Mouse (Mus musculus): ENCODE results near the gene Gm8909. TPM values are rescaled to one million over a fixed set of nuclear protein-coding genes. Genes with fewer than 3 reads are reported as not detected.
"Not testable (repeated sequence)": the region's sequence is repeated elsewhere in the genome, so short reads cannot be mapped to it uniquely, and the experiment has no call there.

The Gm8909 gene
- polyA plus RNA-seq, 1 experiment, result 0.15 TPM

- Histone ChIP-seq H3K27ac (ENCODE audit: insufficient read depth, low read length) (no peak overlapping the region), H3K27me3 (ENCODE audit: control insufficient read depth, insufficient read depth, low read length) (no peaks in the 10 kb centered on the region), H3K4me3 (ENCODE audit: extremely low read depth, insufficient read depth, insufficient read length) (no peak overlapping the region), H3K4me1 (ENCODE audit: control insufficient read depth, insufficient read depth, insufficient read length) (peaks cover 4% of the 10 kb centered on the region; the same call in 1 of the 2 replicates), H3K36me3 (ENCODE audit: control insufficient read depth, insufficient read depth, low read length) (no peaks in the 10 kb centered on the region)
- WGBS, result 82% methylated on average over 6 of the region's 6 CpGs
- DNase-seq (ENCODE audit: low read depth in 1 of 2, low spot score in 2 of 2), result no peak
- TF ChIP-seq POLR2A (IDR thresholded peaks at IDR 0.05; ENCODE audit: low read depth, low read length) (no peak), CTCF (IDR thresholded peaks at IDR 0.05; ENCODE audit: extremely low read depth, insufficient read depth, insufficient read length, insufficient replicate concordance) (no peak)
Observed at GRCm38 (mm10) chr17:36194471-36194870, 26.1 kb upstream of the Gm8909 start.

GRCm38 (mm10) chr17:36193546-36194141 lies 25.3 kb upstream of the Gm8909 start:
- peak; percentile 53 to 58 for DNase-seq (ENCODE audit: low read depth in 1 of 2, low spot score in 2 of 2)
- 24% methylated on average over 8 of the region's 8 CpGs for WGBS
- TF ChIP-seq CTCF (IDR thresholded peaks at IDR 0.05; ENCODE audit: extremely low read depth, insufficient read depth, insufficient read length, insufficient replicate concordance), result peak; percentile 76; the same call in 1 of the 2 replicates
- TF ChIP-seq POLR2A (IDR thresholded peaks at IDR 0.05; ENCODE audit: low read depth, low read length), result no peak

GRCm38 (mm10) chr17:36192371-36192770 lies 24.0 kb upstream of the Gm8909 start:
- DNase-seq (ENCODE audit: low read depth in 1 of 2, low spot score in 2 of 2), result no peak

More at GRCm38 (mm10) chr17:36193546-36194141, 25.3 kb upstream of the Gm8909 start:
- Histone ChIP-seq H3K4me3 (ENCODE audit: extremely low read depth, insufficient read depth, insufficient read length) (no peak overlapping the region), H3K36me3 (ENCODE audit: control insufficient read depth, insufficient read depth, low read length) (no peaks in the 10 kb centered on the region), H3K27ac (ENCODE audit: insufficient read depth, low read length) (no peak overlapping the region), H3K4me1 (ENCODE audit: control insufficient read depth, insufficient read depth, insufficient read length) (peaks cover 4% of the 10 kb centered on the region; the same call in 1 of the 2 replicates), H3K27me3 (ENCODE audit: control insufficient read depth, insufficient read depth, low read length) (no peaks in the 10 kb centered on the region)

GRCm38 (mm10) chr17:36190169-36190507 lies 21.8 kb upstream of the Gm8909 start, which contains the start of gene H2-T3:
TSS of gene H2-T3 (minus strand) at chr17:36190287.
- no peak within 1 kb of the TSS for H3K27ac ChIP-seq (ENCODE audit: insufficient read depth, low read length)
- no peaks in the 10 kb centered on the region for H3K4me1 ChIP-seq (ENCODE audit: control insufficient read depth, insufficient read depth, insufficient read length)
- TF ChIP-seq CTCF (IDR thresholded peaks at IDR 0.05; ENCODE audit: extremely low read depth, insufficient read depth, insufficient read length, insufficient replicate concordance) (no peak), POLR2A (IDR thresholded peaks at IDR 0.05; ENCODE audit: low read depth, low read length) (no peak)
- no peak for DNase-seq (ENCODE audit: low read depth in 1 of 2, low spot score in 2 of 2)
- no peak within 1 kb of the TSS for H3K4me3 ChIP-seq (ENCODE audit: extremely low read depth, insufficient read depth, insufficient read length)
- WGBS, result 86% methylated on average over 2 of the region's 2 CpGs
- H3K36me3 ChIP-seq (ENCODE audit: control insufficient read depth, insufficient read depth, low read length), result no peaks in the 10 kb centered on the region
- H3K27me3 ChIP-seq (ENCODE audit: control insufficient read depth, insufficient read depth, low read length), result no peaks in the 10 kb centered on the region

More at GRCm38 (mm10) chr17:36192371-36192770, 24.0 kb upstream of the Gm8909 start:
- 63% methylated on average over 2 of the region's 2 CpGs for WGBS
- H3K4me3 ChIP-seq (ENCODE audit: extremely low read depth, insufficient read depth, insufficient read length), result no peak overlapping the region
- H3K27ac ChIP-seq (ENCODE audit: insufficient read depth, low read length), result no peak overlapping the region
- TF ChIP-seq POLR2A (IDR thresholded peaks at IDR 0.05; ENCODE audit: low read depth, low read length) (no peak), CTCF (IDR thresholded peaks at IDR 0.05; ENCODE audit: extremely low read depth, insufficient read depth, insufficient read length, insufficient replicate concordance) (no peak)
- no peaks in the 10 kb centered on the region for H3K4me1 ChIP-seq (ENCODE audit: control insufficient read depth, insufficient read depth, insufficient read length)
- no peaks in the 10 kb centered on the region for H3K27me3 ChIP-seq (ENCODE audit: control insufficient read depth, insufficient read depth, low read length)
- H3K36me3 ChIP-seq (ENCODE audit: control insufficient read depth, insufficient read depth, low read length), result no peaks in the 10 kb centered on the region

GRCm38 (mm10) chr17:36189491-36190168 lies 21.3 kb upstream of the Gm8909 start:
- H3K4me3 ChIP-seq (ENCODE audit: extremely low read depth, insufficient read depth, insufficient read length), result no peak overlapping the region
- no peak for TF ChIP-seq POLR2A (IDR thresholded peaks at IDR 0.05; ENCODE audit: low read depth, low read length)
- TF ChIP-seq CTCF (IDR thresholded peaks at IDR 0.05; ENCODE audit: extremely low read depth, insufficient read depth, insufficient read length, insufficient replicate concordance), result no peak
- no peak for DNase-seq (ENCODE audit: low read depth in 1 of 2, low spot score in 2 of 2)
- no peak overlapping the region for H3K27ac ChIP-seq (ENCODE audit: insufficient read depth, low read length)
- 58% methylated on average over 18 of the region's 18 CpGs for WGBS
- H3K36me3 ChIP-seq (ENCODE audit: control insufficient read depth, insufficient read depth, low read length), result no peaks in the 10 kb centered on the region
- no peaks in the 10 kb centered on the region for H3K4me1 ChIP-seq (ENCODE audit: control insufficient read depth, insufficient read depth, insufficient read length)
- no peaks in the 10 kb centered on the region for H3K27me3 ChIP-seq (ENCODE audit: control insufficient read depth, insufficient read depth, low read length)

- WGBS, result 48% methylated on average over 3 of the region's 3 CpGs
- Histone ChIP-seq H3K27ac (ENCODE audit: insufficient read depth, low read length) (no peak overlapping the region), H3K36me3 (ENCODE audit: control insufficient read depth, insufficient read depth, low read length) (no peaks in the 10 kb centered on the region), H3K4me1 (ENCODE audit: control insufficient read depth, insufficient read depth, insufficient read length) (no peaks in the 10 kb centered on the region), H3K27me3 (ENCODE audit: control insufficient read depth, insufficient read depth, low read length) (no peaks in the 10 kb centered on the region), H3K4me3 (ENCODE audit: extremely low read depth, insufficient read depth, insufficient read length) (no peak overlapping the region)
- no peak for DNase-seq (ENCODE audit: low read depth in 1 of 2, low spot score in 2 of 2)
- TF ChIP-seq POLR2A (IDR thresholded peaks at IDR 0.05; ENCODE audit: low read depth, low read length) (no peak), CTCF (IDR thresholded peaks at IDR 0.05; ENCODE audit: extremely low read depth, insufficient read depth, insufficient read length, insufficient replicate concordance) (no peak)
Observed at GRCm38 (mm10) chr17:36187540-36187939, 19.2 kb upstream of the Gm8909 start.

- TF ChIP-seq POLR2A (IDR thresholded peaks at IDR 0.05; ENCODE audit: low read depth, low read length), result no peak
- no peak for TF ChIP-seq CTCF (IDR thresholded peaks at IDR 0.05; ENCODE audit: extremely low read depth, insufficient read depth, insufficient read length, insufficient replicate concordance)
- Histone ChIP-seq H3K4me1 (ENCODE audit: control insufficient read depth, insufficient read depth, insufficient read length) (peaks cover 2% of the 10 kb centered on the region; the same call in 1 of the 2 replicates), H3K27ac (ENCODE audit: insufficient read depth, low read length) (no peak overlapping the region), H3K36me3 (ENCODE audit: control insufficient read depth, insufficient read depth, low read length) (no peaks in the 10 kb centered on the region), H3K4me3 (ENCODE audit: extremely low read depth, insufficient read depth, insufficient read length) (no peak overlapping the region), H3K27me3 (ENCODE audit: control insufficient read depth, insufficient read depth, low read length) (peaks cover 5% of the 10 kb centered on the region)
- no peak for DNase-seq (ENCODE audit: low read depth in 1 of 2, low spot score in 2 of 2)
- WGBS, result 83% methylated on average over 12 of the region's 12 CpGs
Observed at GRCm38 (mm10) chr17:36182212-36182611, 13.9 kb upstream of the Gm8909 start.

GRCm38 (mm10) chr17:36179446-36179845 lies 11.1 kb upstream of the Gm8909 start:
- H3K4me1 ChIP-seq (ENCODE audit: control insufficient read depth, insufficient read depth, insufficient read length); DNase-seq (ENCODE audit: low read depth in 1 of 2, low spot score in 2 of 2); H3K27ac ChIP-seq (ENCODE audit: insufficient read depth, low read length); H3K4me3 ChIP-seq (ENCODE audit: extremely low read depth, insufficient read depth, insufficient read length); H3K36me3 ChIP-seq (ENCODE audit: control insufficient read depth, insufficient read depth, low read length); H3K27me3 ChIP-seq (ENCODE audit: control insufficient read depth, insufficient read depth, low read length): not testable (repeated sequence)
- WGBS, result 20% methylated on average over 10 of the region's 10 CpGs

- DNase-seq (ENCODE audit: low read depth in 1 of 2, low spot score in 2 of 2), result peak in 1 of 2 experiments; percentile 11
- not testable (repeated sequence) for H3K27ac ChIP-seq (ENCODE audit: insufficient read depth, low read length); H3K36me3 ChIP-seq (ENCODE audit: control insufficient read depth, insufficient read depth, low read length); H3K27me3 ChIP-seq (ENCODE audit: control insufficient read depth, insufficient read depth, low read length); H3K4me1 ChIP-seq (ENCODE audit: control insufficient read depth, insufficient read depth, insufficient read length)
- peak overlapping the region; percentile 13; the same call in 1 of the 2 replicates for H3K4me3 ChIP-seq (ENCODE audit: extremely low read depth, insufficient read depth, insufficient read length)
- under 1% methylated on average over 40 of the region's 40 CpGs for WGBS
Observed at GRCm38 (mm10) chr17:36178938-36179337, 10.6 kb upstream of the Gm8909 start.
